Mouse (Mus musculus): ENCODE measurements around the gene Pnmal1.
A peak's percentile ranks its signal among the peaks of the same experiment; 100 is the strongest.

GRCm38 (mm10) chr7:16930850-16931249 is 28.6 kb upstream of the Pnmal1 start:
- TF ChIP-seq CTCF (conservative IDR thresholded peaks at IDR 0.05; ENCODE audit: low read length) (peak; percentile 75), POU5F1 (IDR thresholded peaks at IDR 0.05; ENCODE audit: borderline replicate concordance, low read length) (no peak), NANOG (IDR thresholded peaks at IDR 0.05; ENCODE audit: borderline replicate concordance, low read length) (no peak)
